Mouse (Mus musculus): Measurements from ENCODE around the gene Thumpd2. TPM values are rescaled to one million over a fixed set of nuclear protein-coding genes. Genes with fewer than 3 reads are reported as not detected.
A peak's percentile ranks its signal among the peaks of the same experiment; 100 is the strongest.

Gene Thumpd2
- total and polyA plus RNA-seq, 3 experiments = 1.5 to 13.7 (median 8.4) TPM

DNA sequence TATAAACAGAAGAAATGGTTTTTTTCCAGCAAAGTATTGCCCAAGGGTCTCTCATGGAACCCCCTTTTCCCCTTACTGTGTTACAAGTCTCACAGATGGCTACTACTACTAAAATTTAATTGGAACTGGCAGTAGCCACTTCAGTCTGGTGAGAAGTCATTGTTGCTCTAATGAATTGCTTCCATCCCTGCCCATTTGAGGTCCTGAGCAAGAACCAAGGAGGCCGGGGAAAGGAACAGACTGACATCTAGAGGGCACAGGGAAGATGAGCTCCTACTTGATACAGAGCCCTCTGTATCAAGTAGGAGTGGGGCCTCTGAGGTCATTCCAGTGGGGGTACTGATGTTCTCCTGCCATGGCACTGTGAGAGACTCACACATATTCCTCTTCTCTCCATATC is 47.8 kb downstream of the Thumpd2 start:
- DNase-seq (ENCODE audit: low spot score) (no peak), ATAC-seq (ENCODE audit: extremely low read depth, insufficient number of reproducible peaks, low FRiP score, poor library complexity, severe bottlenecking) (no peak)
- Histone ChIP-seq H3K27me3 (ENCODE audit: insufficient read depth, low read length) (peaks cover 11% of the 10 kb centered on the region), H3K4me3 (ENCODE audit: low read depth, low read length) (no peak overlapping the region), H3K4me1 (ENCODE audit: insufficient read depth, low read depth, low read length) (peaks cover 15% of the 10 kb centered on the region), H3K36me3 (replicated peaks) (no peaks in the 10 kb centered on the region), H3K9me3 (replicated peaks) (no peaks in the 10 kb centered on the region)
- TF ChIP-seq GATA2 (IDR thresholded peaks at IDR 0.05; ENCODE audit: borderline replicate concordance, low read depth, low read length) (no peak), TAL1 (conservative IDR thresholded peaks at IDR 0.05; ENCODE audit: low read depth, low read length) (no peak), GATA1 (IDR thresholded peaks at IDR 0.05; ENCODE audit: borderline replicate concordance, low read length) (no peak), POLR2AphosphoS5 (IDR thresholded peaks at IDR 0.05; ENCODE audit: insufficient replicate concordance, low read depth, low read length) (no peak), CTCF (IDR thresholded peaks at IDR 0.05; ENCODE audit: low read depth, low read length) (no peak)

GRCm38 (mm10) chr17:81015814-81016447 is 49.0 kb downstream of the Thumpd2 start:
- peak; percentile 15 for DNase-seq (ENCODE audit: low spot score)
- peaks cover 11% of the 10 kb centered on the region for H3K27me3 ChIP-seq (ENCODE audit: insufficient read depth, low read length)
- ATAC-seq (ENCODE audit: extremely low read depth, insufficient number of reproducible peaks, low FRiP score, poor library complexity, severe bottlenecking) = peak; percentile 58

DNA sequence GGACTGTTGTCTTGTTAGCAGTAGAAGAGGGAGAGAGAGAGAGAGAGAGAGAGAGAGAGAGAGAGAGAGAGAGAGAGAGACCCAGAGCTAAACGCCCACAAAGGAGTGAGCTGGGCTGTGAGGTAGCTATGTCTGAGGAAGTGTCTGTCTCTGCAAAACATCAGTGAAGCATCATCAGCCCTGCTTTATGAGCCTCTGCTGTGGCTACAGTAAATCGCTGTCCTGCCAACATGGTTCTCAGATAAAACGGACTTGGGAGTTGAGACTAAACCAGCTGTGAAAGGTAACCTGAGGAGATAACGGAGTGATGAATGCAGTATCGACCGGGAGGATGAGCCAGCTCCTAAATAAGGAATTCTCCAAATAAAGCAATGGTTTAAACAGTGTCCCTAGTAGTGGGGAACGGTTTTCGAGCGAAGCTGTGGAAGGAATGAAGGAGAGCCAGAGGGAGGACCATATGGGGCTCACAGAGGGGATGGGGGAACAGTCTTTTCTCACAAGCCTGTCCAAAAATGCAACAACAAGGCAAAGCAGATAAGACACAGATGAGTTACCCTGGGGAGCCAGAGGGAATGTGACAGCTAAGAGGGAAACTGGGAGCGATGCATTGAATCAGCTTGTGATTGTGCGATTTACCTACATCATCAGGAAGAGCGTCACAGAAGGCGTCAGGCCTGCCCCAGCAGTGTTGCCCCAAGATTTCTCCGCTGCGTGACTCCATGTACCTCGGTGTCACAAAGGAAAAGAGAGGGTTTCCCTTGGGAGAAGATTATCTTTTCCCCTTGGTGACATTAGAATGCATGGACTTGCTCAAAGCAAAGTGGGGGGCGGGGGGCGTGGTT is 53.8 kb downstream of the Thumpd2 start:
- Histone ChIP-seq H3K4me3 (ENCODE audit: low read depth, low read length) (no peak overlapping the region), H3K36me3 (replicated peaks) (no peaks in the 10 kb centered on the region), H3K27me3 (ENCODE audit: insufficient read depth, low read length) (peaks cover 3% of the 10 kb centered on the region), H3K9me3 (replicated peaks) (no peaks in the 10 kb centered on the region), H3K4me1 (ENCODE audit: insufficient read depth, low read depth, low read length) (no peaks in the 10 kb centered on the region; the same call in 1 of the 2 replicates)
- TF ChIP-seq POLR2AphosphoS5 (IDR thresholded peaks at IDR 0.05; ENCODE audit: insufficient replicate concordance, low read depth, low read length) = no peak
- TF ChIP-seq GATA2 (IDR thresholded peaks at IDR 0.05; ENCODE audit: borderline replicate concordance, low read depth, low read length) = no peak
- TF ChIP-seq TAL1 (conservative IDR thresholded peaks at IDR 0.05; ENCODE audit: low read depth, low read length) = no peak
- no peak for TF ChIP-seq CTCF (IDR thresholded peaks at IDR 0.05; ENCODE audit: low read depth, low read length)
- TF ChIP-seq GATA1 (IDR thresholded peaks at IDR 0.05; ENCODE audit: borderline replicate concordance, low read length) = no peak
- DNase-seq (ENCODE audit: low spot score) (no peak), ATAC-seq (ENCODE audit: extremely low read depth, insufficient number of reproducible peaks, low FRiP score, poor library complexity, severe bottlenecking) (no peak)

More at GRCm38 (mm10) chr17:81015814-81016447, 49.0 kb downstream of the Thumpd2 start:
- peaks cover 15% of the 10 kb centered on the region for H3K4me1 ChIP-seq (ENCODE audit: insufficient read depth, low read depth, low read length)
- TF ChIP-seq GATA2 (IDR thresholded peaks at IDR 0.05; ENCODE audit: borderline replicate concordance, low read depth, low read length) (no peak), CTCF (IDR thresholded peaks at IDR 0.05; ENCODE audit: low read depth, low read length) (peak; percentile 40)
- H3K9me3 ChIP-seq (replicated peaks) = no peaks in the 10 kb centered on the region
- no peaks in the 10 kb centered on the region for H3K36me3 ChIP-seq (replicated peaks)
- no peak overlapping the region for H3K4me3 ChIP-seq (ENCODE audit: low read depth, low read length)

- DNase-seq (ENCODE audit: low spot score) (no peak), ATAC-seq (ENCODE audit: extremely low read depth, insufficient number of reproducible peaks, low FRiP score, poor library complexity, severe bottlenecking) (no peak)
- Histone ChIP-seq H3K36me3 (replicated peaks) (no peaks in the 10 kb centered on the region), H3K4me1 (ENCODE audit: insufficient read depth, low read depth, low read length) (no peaks in the 10 kb centered on the region), H3K27me3 (ENCODE audit: insufficient read depth, low read length) (peaks cover 3% of the 10 kb centered on the region), H3K4me3 (ENCODE audit: low read depth, low read length) (no peak overlapping the region), H3K9me3 (replicated peaks) (no peaks in the 10 kb centered on the region)
- TF ChIP-seq CTCF (IDR thresholded peaks at IDR 0.05; ENCODE audit: low read depth, low read length) (no peak), GATA1 (IDR thresholded peaks at IDR 0.05; ENCODE audit: borderline replicate concordance, low read length) (no peak), GATA2 (IDR thresholded peaks at IDR 0.05; ENCODE audit: borderline replicate concordance, low read depth, low read length) (no peak), TAL1 (conservative IDR thresholded peaks at IDR 0.05; ENCODE audit: low read depth, low read length) (no peak), POLR2AphosphoS5 (IDR thresholded peaks at IDR 0.05; ENCODE audit: insufficient replicate concordance, low read depth, low read length) (no peak)
Measured at GRCm38 (mm10) chr17:81010199-81010598, 54.7 kb downstream of the Thumpd2 start.

- TF ChIP-seq GATA1 (IDR thresholded peaks at IDR 0.05; ENCODE audit: borderline replicate concordance, low read length) = no peak
- no peaks in the 10 kb centered on the region for H3K4me1 ChIP-seq (ENCODE audit: insufficient read depth, low read depth, low read length)
- ATAC-seq (ENCODE audit: extremely low read depth, insufficient number of reproducible peaks, low FRiP score, poor library complexity, severe bottlenecking) (no peak), DNase-seq (ENCODE audit: low spot score) (no peak)
- no peaks in the 10 kb centered on the region for H3K9me3 ChIP-seq (replicated peaks)
- H3K36me3 ChIP-seq (replicated peaks) = no peaks in the 10 kb centered on the region
- peaks cover 3% of the 10 kb centered on the region for H3K27me3 ChIP-seq (ENCODE audit: insufficient read depth, low read length)
- no peak overlapping the region for H3K4me3 ChIP-seq (ENCODE audit: low read depth, low read length)
Measured at GRCm38 (mm10) chr17:81009112-81009511, 55.8 kb downstream of the Thumpd2 start.

GRCm38 (mm10) chr17:81005292-81005691 is 59.6 kb downstream of the Thumpd2 start:
- no peaks in the 10 kb centered on the region for H3K4me1 ChIP-seq (ENCODE audit: insufficient read depth, low read depth, low read length)
- DNase-seq (ENCODE audit: low spot score) (no peak), ATAC-seq (ENCODE audit: extremely low read depth, insufficient number of reproducible peaks, low FRiP score, poor library complexity, severe bottlenecking) (no peak)
- H3K36me3 ChIP-seq (replicated peaks) = no peaks in the 10 kb centered on the region
- peaks cover 2% of the 10 kb centered on the region; the same call in 1 of the 2 replicates for H3K27me3 ChIP-seq (ENCODE audit: insufficient read depth, low read length)
- TF ChIP-seq CTCF (IDR thresholded peaks at IDR 0.05; ENCODE audit: low read depth, low read length) (no peak), POLR2AphosphoS5 (IDR thresholded peaks at IDR 0.05; ENCODE audit: insufficient replicate concordance, low read depth, low read length) (no peak), GATA2 (IDR thresholded peaks at IDR 0.05; ENCODE audit: borderline replicate concordance, low read depth, low read length) (no peak), GATA1 (IDR thresholded peaks at IDR 0.05; ENCODE audit: borderline replicate concordance, low read length) (no peak), TAL1 (conservative IDR thresholded peaks at IDR 0.05; ENCODE audit: low read depth, low read length) (no peak)
- H3K4me3 ChIP-seq (ENCODE audit: low read depth, low read length) = no peak overlapping the region
- no peaks in the 10 kb centered on the region for H3K9me3 ChIP-seq (replicated peaks)
